Mouse (Mus musculus) neural tube, embryonic 10.5 days (tissue): ENCODE results near the gene Abhd14a.

Experiments used
- DNase-seq: peaks from one replicate; pipeline ENCODE4 v3.0.0-alpha.2; 2017; ENCODE audit warnings: low spot score; ENCODE audit errors: extremely low spot score

The Abhd14a gene

DNA sequence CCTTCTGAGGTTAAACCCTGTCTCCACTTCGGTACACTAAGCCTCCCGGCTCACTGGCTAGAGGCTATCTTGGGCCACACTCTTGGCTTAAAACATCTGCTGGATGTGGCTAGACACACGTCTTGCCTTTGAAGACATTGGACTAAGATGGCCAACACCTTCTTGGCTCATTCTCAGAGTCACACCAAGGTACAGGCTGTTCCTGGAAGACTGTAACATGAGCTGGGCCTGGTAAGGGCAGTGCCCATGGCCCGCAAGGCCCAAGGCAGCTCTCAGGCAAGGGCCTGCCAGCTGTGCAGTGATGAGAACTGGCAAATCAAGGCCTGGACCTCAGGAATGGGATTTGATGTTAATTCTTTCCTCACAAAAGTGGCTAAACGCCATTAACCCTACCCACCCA lies 33.9 kb downstream of the Abhd14a start:
- DNase-seq: no peak

DNA sequence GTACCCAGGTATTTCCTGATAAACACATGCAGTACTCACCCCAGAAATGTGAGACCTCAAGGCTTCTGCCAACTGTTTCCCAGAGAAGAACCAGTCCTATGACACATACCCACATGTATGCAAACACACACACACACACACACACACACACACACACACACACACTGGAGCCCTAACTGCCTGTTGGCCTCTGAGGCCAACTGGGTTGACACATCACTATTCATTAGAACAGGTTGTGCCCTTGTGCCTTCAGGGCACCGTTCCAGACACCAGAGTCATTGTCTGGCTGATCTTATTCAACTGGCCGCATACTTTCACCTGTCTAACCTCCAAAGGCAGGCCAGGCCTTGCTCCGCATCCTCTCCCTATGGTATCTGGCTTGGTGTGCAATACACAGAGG lies 35.3 kb downstream of the Abhd14a start:
- no peak for DNase-seq

DNA sequence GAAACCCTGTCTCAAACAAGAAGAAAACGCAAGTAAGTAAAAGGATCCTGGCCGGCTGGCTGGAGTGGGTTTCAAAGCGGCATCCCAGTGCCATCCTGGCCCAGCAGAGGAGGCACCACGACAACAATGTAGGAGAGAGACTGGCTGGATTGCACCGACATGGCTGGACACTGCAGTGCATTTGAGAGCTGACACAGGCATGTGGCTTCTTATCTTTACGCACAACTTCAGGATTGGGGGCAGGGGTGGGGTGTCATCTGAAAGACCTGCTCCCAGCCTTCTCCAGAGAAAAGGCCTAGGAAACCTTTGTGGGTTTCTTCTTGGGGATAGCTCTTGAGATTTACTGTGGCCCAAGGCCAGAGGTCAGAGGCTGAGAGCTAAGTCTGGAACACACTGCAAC lies 35.7 kb downstream of the Abhd14a start:
- DNase-seq: no peak

DNA sequence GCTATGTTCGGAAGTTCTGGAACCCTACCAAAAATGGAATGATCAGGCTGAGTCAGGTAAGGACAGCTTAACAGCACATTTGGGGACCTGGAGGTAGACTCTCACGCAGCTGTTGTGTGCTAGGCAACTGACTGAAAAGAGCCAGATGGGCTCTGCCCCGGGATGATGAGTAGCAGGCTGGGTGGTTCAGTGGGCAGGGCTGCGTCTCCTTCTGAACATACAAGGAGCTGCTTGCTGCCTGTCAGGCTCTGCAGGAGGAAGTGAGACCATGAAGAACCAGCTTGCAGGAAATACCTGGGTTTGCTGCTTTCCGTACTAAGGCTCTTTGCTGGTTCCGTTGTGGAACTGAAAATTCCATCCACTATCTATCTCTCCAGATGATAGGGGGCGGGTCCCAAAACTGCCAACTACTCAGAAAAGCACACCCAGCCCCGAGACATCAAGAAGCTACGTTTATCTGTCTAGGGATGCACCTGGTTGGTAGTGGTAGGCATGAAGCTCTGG lies 36.3 kb downstream of the Abhd14a start:
- no peak for DNase-seq

DNA sequence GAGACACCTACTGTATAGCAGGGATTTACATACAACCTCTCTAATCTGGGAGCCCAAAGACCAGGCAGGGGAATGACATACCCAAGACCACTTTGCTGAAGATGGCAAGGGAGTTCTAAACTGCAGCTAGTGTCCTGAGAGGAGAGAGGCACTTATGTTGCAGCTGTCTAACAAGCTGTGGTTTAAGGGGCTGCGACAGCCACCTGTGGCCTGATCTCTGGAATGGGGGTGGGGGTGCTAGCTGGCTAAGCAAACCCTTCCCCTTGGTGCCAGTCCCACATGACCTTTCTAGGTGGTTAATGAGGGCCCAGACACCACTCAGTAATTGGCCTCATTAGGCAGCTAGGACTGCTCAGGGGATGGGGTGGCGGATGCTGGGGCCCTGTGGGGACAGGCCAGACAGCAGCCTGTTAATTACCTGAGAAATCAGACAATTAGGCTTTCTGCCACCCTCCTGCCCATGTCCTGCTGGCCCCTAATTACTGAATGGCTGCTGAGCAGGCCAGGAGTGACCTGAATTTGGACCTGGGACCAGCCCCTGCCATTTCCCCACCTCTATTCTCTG lies 37.3 kb downstream of the Abhd14a start:
- no peak for DNase-seq

DNA sequence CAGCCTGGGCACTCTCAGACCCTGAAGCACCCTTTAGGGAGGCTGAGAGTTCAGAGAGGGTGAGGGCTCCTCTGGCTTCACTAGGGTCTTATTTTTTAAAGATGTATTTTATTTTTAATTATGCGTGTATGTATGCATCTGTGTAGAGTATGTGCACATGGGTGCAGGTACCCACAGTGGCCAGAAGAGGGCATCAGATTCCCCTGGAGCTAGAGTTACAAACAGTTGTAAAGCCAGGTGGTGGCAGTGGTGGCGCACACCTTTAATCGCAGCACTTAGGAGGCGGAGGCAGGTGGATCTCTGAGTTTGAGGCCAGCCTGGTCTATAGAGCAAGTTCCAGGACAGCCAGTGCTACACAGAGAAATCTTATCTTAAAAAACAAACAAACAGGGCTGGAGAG lies 38.4 kb downstream of the Abhd14a start:
- no peak for DNase-seq

DNA sequence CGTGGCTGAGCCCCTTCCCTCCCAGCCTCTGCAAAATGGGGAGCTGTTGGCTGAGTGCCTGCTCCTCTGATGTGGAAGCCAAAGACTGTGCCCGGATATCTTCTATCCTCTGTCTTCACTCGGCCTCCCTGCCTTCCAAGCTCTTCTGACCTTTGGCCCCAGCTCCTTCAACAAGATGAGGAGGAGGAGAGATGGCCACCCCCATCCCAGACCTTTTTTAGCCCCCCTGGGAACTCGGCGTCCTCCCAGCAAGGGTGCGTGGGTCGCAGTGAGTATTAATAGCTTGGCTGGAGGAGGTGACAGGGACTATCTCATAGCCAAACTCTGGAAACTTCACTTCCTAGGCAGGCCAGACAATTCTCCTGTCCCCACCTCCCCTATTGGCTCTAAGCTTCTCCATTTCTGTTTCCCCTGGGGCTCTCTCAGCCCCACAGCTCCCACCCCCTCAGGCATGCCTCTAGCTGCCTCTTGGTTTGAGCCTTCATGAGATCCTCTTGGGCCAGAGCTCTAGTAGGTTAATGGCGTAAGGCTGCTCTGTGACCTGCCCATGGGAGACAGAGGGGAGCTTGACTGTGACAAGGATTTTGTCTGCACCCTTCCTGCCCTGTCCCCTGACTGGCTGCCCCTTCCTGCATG lies 40.9 kb downstream of the Abhd14a start:
- DNase-seq: no peak

DNA sequence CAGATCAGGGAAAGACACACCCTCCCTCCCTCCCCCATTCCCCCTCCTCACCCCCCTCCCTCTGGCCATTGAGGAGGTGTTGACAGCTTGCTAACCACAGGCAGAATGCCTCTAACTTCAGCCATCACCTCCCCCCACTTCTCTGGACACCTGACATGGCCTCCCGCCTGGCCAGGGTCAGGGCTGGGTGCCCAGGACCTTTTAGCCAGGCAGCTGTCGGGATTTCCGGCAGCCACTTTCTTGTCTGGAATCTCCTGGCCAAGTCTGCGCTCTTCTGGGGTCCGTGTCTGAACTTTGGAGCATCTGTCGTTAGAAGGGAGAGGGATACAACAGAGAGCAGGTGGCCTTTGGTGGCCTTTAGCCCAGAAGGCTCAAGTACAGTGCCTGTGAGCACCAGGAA lies 42.2 kb downstream of the Abhd14a start:
- DNase-seq: peak; percentile 29

DNA sequence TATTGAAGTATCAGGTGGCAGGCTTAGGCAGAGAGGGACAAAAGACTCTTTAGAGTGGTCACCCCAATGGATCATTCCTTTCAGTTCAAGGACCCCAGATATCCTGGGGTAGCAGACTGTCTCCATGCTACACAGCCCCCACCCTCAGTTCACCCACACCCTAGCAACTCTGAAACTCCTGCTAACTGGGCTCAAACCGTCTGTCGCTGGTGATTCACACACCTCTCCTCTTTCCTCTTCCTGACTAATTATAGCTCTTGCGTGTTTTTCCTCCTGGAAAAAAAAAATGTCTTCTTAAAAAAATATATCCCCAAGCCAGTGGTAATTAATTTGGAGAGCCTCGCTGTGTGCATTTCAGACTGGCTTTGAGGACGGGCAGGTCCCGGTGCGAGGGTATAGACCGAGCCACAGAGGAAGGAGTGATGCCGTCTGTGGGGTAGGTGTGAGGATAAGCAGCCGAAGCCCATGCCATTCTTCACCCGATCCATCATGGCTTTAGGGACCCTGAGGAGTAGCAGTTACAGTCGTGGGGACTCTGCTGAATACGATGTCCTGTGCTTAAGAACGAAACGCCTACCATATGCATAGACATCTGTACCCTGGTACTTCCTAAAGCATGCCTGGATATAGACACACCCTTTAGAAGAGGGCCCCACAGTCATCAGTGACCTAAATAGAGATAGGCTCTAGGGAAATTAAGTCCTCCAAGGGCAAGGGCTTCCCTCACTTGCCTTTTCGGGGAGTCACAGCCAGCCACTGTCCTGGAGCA lies 44.7 kb downstream of the Abhd14a start:
- DNase-seq: no peak

DNA sequence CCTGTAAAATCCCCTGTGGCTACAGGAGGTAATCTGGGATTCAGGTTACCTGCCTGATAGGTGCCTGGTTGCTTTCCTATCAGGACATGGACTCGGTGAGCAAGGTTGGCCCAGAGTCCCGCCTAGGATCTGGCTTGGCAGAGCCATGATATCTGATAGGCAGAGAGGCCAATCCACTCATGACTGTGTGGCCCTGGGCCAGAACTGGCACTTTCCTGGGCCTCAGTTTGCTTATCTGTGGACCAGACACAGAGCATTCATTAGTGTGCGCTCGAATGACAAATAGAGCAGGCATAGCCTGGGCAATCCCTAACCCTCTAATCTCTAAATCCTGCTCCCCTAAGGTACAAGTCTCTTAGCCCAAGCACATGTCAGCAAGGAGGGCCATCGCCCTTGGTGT lies 45.3 kb downstream of the Abhd14a start:
- DNase-seq: no peak

DNA sequence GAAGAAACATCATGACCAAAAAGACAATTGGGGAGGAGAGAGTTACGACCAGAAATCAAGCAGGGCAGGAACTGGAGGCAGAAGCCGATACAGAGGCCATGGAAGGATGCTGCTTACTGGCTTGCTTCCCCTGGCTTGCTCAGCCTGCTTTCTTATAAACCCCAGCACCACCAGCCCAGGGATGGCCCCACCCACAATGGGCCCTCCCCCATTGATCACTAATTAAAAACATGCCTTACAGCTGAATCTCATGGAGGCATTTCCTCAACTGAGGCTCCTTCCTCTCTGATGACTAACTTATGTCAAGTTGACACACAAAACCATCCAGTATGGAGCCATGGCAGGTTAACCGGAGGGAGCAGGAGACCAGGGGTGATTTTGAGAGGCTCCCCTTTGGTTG lies 47.7 kb downstream of the Abhd14a start:
- no peak for DNase-seq

DNA sequence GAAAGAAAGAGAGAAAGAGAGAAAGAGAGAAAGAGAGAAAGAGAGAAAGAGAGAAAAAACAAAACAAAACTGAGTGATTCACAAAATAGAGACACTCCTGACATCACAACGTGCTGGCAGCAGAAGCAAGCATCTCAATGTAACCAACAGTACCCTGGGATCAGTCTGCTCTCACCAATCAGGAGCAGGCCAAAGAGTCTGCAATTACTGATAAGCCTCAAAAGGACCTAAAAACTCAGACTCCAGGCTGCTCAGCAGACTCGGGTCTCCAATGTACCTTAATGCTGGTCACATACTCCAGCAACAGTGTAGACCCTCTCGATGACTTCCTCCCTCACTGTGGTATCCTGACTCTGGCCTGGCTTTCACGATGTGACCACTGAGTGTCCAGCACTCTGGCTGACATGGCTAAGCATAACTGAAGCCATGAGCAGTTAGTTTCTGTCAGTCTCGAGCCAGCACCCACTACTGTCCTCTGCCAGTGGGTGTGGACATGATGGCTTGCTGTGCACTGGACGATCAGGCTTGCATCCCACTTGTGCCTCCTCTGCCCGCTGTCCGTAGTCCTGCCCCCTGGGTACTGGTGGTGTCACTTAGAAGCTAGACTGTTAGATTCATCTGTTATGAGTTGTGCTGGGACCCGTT lies 48.7 kb downstream of the Abhd14a start:
- no peak for DNase-seq

DNA sequence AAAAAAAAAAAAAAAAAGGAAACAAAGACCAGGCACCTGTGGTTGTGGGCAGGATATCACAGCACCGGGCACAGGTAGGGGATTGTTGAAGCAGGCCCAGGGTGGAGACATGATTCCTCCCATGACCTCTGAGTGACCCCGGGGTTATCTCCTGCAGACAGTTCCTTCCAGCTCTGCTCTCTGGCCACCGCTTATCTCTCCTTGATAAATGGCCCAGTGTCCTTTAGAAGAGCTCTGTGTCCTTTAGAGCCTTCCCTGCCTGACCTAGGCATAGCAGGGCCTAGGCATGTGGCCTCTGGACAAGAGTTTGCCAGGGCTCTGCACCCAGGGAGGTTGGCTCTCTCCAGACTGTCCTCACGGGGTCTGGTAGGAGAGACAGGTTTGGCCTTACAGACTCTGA lies 49.7 kb downstream of the Abhd14a start:
- DNase-seq: no peak

DNA sequence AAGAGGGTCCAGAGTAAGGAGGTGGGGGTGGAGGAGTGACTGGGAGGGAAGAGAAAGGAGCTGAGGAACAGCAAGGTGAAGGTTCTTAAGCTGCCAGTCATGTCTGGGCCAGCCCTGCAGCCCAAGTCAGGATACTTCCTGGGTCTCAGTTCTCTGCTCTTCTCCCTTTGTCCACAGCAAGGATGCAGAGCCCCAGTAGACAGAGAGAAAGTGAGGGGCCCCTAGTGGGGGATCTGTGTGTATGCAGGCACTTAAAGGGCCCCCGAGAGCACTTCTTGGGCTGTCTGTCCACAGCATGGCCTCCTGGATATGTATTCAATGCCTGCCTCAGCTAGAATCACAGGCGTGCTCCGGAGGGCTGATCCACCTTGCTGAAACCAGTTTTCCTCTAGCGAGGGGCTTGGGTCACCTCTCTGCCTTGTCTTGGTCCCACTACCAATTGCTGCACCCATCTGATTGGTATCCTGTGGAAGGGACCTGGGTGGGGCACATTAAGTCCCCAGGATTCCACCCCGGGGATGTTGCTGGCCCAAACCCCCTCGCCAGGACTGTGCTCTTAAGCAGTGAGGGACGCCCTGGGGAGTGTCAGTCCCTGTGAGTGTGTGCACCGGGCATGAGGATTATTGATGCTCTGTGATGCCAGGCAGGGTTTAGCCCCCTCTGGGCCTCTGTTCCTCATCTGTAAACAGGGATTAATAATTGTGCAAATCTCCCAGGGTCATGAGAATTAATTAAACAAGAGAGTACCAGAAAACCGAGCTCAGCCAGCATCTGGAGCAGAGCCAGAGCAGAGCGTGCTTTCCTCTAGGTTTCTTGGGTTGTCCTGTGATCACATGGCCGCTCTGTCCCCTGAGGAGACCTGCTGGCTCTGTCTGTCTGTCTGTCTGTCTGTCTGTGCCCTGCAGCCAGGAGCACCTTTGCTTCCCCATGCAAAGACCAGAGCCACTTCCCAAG lies 52.6 kb downstream of the Abhd14a start:
- DNase-seq: no peak

DNA sequence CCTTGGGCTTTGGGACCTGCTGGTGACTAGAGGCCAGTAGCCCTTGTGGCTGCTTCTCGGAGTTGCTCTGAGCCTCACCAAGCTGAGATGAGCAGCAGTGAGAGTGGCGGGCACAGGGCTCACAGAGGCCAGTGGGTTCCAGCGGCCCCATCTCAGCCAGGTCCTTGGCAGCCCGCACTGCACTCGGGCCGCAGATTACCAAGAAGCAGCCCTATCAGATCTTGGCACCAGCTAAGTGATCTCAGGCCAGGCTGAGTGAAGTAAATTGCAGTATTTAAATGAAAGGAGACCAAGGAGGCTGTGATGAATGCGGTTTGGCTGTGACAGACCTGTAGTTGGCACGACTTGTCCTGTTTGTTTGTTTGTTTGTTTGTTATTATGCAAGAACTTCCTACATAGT lies 53.9 kb downstream of the Abhd14a start:
- DNase-seq: no peak

DNA sequence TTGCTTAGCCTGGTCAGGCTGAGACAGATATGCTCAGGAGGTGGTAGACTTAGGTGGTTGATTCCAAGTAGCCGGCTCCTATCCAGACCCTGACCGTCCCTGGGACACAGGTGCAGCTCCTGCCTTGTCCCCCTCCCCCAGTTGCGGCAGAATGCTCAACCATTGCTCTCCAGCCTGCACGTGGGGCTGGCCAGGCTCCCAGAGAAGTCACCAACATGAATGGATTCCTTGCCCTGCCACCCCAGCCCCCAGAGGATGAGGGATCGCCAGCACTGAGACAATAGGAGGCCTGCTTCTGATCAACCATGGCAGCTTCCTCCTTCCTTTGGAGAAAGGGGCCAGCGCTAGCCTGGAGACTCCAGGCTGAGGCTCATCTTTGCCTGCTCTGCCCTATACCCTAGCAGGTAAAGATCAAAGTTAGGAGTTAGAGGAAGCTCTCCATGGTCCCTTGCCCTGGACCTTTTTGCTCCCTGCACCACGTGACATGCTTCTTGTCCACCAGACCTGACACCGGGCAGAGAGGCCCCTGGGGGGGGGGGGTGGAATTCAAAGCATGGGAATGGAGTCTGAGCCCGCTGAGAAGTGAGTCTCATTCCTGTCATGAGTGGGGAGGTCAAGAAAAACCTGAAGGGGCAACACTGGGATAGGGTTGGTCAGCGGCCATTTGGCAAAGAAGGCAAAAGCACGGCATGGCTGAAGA lies 54.5 kb downstream of the Abhd14a start:
- DNase-seq: no peak
